Mouse (Mus musculus) gastrocnemius, postnatal 36 days (tissue): ENCODE results near the gene Arhgap24. TPM values are rescaled to one million over a fixed set of nuclear protein-coding genes. Genes with fewer than 3 reads are reported as not detected.

Experiments used
- DNase-seq, 2 experiments: peaks; one replicate each; pipeline ENCODE4 v3.0.0; 2022
- intact Hi-C: fragments of 180-260 bp; cut with DNase I; formaldehyde crosslinking; loops from one replicate; pipeline ENCODE4 v1.15.1; 2025
- long read RNA-seq, 2 experiments: library from polyadenylated mRNA; stranded (forward); transcript quantifications; one replicate each; pipeline ENCODE4 v2.0.0; 2021
- total RNA-seq, 2 experiments: library from RNA; stranded (reverse); gene quantifications; 2 replicates each; pipeline ENCODE4 v1.2.3; 2021

The Arhgap24 gene
- total RNA-seq: 10 to 100 TPM; 17.6 to 18.5 TPM
- long read RNA-seq, experiment 1, transcript Arhgap24-204 (8 exons, 2,783 nt): major isoform, 7 of 11 reads
- long read RNA-seq, experiment 1, partial matches to known transcripts: 3 of 11 reads
- long read RNA-seq, experiment 1, other reads (novel, unspliced or antisense): 0 of 11 reads
- long read RNA-seq, experiment 2, transcript Arhgap24-204 (8 exons, 2,783 nt): major isoform, 15 of 19 reads
- long read RNA-seq, experiment 2, partial matches to known transcripts: 1 of 19 reads
- long read RNA-seq, experiment 2, other reads (novel, unspliced or antisense): 3 of 19 reads

DNA sequence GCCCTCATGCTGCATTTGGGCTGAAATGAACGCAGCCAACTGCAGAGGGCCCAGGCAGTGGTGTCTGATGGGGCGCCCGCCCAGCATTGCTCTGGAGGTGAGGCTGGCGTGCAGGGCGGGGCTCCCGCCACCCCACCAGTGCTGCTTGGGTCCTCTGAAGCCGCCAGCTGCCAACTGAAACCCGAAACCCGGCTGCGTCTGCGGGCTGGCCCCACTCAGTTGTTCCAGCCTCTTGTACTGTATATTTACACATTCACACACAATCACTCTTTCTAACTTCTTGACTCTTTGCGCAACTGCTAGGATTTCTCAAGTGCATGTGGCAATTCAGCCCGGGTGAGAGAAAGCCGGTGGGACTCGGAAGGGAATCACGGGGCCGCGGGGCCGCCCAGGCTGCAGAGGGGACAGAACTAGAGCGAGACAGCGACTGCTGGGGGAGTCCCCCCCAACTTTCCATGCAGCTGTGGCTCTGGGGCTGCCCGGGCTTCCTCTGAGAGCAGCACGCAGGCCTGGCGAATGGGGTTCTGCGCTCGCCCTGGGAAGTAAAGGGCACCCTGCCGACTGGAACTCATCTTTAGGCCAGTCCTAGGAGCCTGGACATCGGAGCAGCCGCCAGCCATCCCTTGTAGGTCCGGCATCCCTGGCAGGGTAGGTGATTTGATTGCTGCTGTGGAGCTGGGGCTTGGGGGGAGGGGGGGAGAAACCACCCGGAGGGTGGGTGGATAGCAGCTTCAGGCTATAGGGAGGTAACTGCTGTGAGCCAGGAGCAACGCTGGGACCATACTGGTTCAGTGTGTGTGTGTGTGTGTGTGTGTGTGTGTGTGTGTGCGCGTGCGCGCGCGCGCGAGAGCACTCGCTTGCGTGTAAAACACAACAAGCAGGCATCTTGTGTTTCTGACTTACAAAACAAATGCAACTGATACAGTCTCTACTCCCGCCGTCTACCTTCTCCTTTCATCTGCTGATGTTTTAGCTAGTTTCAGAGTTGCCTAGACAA is at the start of gene Arhgap24:
Gene Arhgap24, plus strand, starts transcription at position 177 of the 997 bp plus-strand sequence.
- intact Hi-C loops: no loop called here
- DNase-seq: peak; percentile 43 to 55

DNA sequence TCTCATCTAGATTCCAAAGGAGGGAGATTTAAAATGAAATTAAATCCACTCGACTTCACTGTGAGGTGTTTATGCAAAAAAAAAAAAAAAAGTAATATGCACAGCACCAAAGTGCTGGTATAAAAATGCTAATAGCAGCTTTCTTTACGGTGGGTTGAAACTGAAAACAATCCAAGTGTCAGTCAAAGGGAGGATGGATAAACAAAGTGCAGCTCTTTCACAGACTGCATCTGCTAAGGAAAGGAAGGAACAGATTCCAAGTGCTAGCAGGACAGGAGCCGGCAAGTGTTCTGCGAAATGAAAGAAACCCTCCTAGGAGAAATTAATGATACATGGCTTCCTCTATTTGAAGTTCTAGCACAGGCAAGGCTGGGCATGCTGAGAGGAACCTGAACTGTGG is 47.0 kb upstream of the Arhgap24 start:
- no peak for DNase-seq
- intact Hi-C loops: no loop called here

DNA sequence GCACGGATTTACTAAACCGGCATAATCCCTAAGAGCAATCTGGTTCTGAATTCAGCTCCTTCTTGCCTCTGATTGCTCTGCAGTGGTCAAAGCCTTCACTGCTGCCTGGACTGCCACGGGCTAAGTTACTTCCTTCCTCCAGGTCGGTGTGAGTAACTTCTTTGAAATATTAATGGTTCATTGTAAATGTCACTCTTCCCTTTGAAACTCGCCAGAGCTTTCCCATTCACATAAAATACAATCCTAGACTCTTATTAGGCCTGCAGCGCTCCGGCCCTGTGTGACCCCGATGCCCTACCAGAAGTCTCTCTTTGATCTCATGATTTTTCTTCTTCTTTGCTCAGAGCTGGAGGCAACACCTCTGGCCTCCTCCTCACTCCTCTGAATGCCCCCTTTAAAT is 44.6 kb upstream of the Arhgap24 start:
- intact Hi-C loops: no loop called here
- no peak for DNase-seq

DNA sequence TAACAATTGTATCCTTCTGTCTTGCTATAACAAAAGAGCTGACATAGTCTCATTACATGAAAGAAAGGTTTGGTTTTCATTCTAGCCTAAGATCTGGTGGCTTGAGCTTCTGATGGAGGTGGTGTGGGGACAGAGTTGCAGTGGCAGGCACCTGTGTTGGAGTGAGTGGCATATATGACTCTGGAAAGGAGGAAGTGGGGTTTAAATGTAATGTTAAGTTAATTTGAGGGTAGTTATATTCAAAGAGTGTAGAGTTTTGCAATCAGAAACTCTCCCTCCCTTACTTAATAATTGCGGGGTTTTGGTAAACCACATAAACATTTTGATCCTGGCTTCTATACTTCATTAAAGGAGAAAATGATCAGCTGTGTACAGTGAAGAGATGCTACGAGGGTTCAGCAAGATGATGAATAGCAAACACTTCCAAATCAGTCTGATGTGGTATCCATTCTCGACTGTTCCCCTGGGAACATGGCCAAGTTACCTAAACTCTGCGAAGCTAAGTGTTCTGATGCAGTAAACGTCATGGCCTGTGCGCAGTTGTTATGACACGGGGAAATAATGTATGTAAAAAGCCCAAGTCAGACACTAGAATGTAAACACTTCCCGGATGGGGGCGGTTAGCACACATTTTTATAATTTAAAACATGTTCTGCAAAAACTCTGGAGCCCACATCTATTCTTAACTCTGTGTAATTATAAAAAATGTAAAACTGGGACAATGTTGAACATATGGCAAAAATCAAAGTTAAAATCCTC is 41.9 kb upstream of the Arhgap24 start:
- intact Hi-C loops: no loop called here
- DNase-seq: no peak

DNA sequence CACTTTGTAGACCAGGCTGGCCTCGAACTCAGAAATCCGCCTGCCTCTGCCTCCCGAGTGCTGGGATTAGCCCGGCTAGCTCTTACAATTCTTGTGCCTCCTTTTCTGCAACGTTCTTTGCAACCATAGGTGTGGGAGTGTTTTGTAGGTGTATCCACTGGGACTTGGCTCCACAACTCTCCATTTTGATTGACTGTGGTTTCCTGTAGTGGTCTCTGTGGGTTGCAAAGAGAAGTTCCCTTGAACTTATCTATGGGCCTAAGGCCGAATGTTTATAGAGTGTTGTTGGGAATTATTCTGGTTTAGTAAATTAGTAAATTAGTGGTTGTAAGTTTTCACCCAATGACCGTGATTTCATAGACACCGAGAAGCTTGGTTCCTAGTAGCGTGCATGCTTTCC is 33.8 kb upstream of the Arhgap24 start:
- no peak for DNase-seq
- intact Hi-C loops: no loop called here

DNA sequence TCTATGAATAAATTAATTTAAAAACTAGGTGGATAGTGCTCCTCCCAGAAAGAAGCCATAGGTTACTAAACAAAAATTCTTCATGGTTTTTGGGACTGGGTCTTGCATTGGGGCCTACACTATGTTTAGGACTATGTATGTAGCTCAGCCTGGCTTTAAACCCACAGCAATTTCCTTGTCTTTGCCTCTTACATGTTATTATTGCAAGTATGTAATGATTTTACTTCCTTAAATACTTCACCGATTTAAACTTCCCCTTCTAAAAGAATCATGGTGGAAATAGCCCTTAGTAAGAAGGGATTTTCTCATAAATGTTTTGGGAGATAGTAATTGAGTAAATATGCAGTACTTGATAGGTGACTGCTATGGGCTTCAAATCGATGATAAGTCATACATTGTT is 30.3 kb upstream of the Arhgap24 start:
- intact Hi-C loops: no loop called here
- DNase-seq: no peak

DNA sequence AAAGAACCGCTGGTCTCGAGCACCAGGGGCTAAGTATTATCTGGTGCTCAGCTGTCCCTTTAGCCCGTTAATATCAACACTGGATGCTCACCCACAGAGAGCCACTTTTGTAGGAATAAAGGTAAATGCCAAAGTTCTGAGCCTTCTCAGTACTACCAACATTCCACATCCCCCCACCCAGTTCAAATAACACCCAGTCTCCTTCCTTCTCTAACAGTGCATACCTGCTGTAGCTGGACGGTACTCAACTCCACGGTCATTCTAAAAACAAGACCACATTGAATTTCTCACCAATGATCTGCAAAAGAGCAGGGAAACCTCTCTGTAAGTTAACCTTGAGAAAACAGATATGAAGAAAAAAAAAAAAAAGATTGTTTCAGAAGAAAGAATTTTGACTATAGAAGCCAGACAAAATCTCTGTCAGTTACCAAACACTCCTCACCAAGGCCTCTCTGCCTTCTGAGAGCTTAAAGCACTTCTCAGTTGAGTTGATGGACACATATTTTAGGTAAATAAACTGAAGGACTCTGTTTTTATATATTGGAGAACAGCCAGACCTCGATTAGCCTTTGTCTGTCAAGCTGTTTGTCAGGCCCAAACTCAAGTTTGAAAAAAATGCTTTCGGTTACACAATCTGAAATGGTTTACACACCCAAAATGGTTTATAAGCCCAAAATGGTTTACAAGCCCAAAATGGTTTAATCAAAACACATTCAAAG is 29.0 kb upstream of the Arhgap24 start:
- intact Hi-C loops: no loop called here
- DNase-seq: no peak

DNA sequence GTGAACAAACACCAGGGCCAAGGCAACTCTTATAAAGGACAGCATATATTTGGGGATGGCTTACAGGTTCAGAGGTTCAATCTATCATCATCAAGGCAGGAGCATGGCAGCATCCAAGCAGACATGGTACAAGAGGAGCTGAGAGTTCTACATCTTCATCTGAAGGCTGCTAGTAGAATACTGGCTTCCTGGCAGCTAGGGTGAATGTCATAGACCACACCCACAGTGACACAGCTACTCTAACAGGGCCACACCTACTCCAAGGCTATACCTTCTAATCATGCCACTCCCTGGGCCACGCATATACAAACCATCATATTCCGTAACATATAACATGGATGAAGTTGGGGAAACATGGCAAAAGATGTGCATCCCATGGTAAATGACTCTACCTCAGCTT is 27.9 kb upstream of the Arhgap24 start:
- intact Hi-C loops: no loop called here
- DNase-seq: no peak

DNA sequence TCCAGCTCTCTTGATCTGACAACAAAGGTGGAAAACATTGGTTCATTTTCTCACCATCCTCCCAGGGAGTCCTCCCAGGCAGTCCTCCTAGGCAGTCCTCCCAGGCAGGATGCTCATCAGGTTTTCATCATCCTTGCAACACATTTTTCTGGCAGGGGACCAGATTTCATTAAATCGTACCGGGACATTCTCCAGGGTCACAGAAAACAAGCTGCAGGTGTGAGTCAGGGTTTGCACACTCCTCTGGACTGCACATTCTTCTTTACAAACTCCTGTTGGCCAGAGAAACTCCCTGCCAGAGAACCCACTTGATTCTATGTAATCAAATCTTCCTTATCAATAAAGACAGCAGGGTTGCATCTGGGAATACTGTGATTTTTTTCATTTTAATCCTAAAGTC is 25.9 kb upstream of the Arhgap24 start:
- intact Hi-C loops: no loop called here
- no peak for DNase-seq

DNA sequence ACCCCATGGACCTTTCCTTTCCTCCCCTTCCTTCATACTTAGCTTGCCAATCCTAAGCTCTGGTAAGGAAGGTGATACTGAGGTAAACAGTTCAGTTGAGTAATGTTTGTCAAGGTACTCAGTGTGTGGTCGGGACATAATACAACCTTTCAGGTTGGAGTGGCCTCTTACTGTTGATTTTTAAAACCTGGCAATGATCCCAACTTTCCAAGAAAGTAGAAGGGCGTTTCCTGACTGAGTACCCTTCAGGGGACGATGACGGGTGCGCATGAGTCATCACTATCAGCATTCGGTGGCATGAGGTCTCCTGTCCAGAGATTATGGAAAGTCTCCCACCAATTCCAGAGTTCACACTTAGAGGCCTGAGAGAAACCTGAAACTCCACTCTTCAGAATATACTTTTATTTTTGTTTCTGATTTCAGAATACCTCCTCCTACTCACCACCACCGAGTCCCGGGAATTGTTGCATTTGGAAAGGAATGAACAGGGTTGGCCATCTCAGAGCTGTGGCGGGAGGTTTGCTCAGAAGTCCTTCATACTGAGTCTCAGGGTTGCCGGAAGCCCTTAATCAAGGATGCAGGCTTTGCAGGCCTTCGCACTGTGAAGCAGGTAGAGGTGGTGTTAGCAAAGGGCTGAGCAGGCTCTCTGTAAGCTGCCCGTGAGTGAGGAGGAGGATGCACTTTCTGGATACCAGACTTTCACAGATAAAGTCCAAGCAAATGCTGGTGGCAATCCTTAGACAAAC is 20.6 kb upstream of the Arhgap24 start:
- intact Hi-C loops: no loop called here
- DNase-seq: no peak

DNA sequence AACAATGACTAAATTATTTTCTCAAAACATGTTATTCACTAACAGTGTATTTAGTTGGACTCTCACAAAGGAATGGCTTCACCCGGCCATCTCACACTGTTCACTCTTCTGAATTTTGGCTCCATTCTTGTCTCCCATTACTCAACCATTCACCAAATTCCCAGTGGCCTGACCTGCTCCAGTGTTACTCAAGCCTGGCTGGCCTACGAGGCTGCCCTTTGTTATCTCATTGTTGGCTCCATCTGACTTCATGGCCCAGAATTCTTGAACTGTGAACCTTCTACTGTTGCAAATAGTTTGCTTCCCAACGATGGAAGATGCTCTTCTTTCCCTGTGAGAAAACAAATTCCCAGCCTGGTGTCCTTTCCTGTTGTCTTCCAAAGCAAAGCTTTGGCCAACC is 18.2 kb upstream of the Arhgap24 start:
- DNase-seq: no peak
- intact Hi-C loops: no loop called here

DNA sequence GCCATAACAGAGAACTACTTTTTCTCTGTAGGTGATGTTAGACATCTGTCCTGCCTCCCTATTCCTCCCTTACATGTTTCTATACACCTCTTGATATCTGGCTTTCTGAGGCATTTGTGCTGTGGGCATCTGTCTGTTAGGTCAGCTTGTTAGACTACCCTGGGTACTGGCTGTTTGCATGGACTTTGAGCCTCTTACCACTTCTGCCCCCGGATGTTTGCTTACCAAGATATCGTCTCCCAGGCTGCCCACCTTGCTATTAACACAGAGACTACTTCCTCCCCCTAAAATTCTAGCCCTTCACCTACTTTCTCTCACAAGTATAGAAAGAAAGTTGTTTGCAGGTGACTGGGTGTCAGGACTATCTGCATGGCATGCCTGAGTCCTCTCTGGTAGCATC is 15.8 kb upstream of the Arhgap24 start:
- intact Hi-C loops: no loop called here

DNA sequence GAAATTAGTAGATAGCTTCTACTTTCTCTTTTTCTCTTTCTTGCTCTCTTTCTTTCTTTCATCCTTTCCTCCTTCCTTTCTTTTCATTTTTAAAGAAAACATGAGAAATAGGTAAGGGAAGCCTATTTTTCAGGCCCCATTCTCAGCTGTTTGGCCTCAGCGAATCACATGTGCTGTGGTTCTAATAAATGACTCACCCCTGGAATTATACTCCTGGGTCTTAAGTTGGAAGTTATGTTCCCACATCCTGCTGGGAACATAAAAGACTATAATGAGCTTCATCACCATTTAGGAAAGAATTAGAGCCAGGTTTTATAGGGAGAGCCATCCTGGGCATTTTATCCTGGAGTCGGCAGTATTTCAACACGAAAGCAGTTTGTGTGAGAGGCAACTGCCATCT is 12.9 kb upstream of the Arhgap24 start:
- intact Hi-C loops: no loop called here
- no peak for DNase-seq

More for the DNA sequence above, 15.8 kb upstream of the Arhgap24 start:
- DNase-seq: no peak

DNA sequence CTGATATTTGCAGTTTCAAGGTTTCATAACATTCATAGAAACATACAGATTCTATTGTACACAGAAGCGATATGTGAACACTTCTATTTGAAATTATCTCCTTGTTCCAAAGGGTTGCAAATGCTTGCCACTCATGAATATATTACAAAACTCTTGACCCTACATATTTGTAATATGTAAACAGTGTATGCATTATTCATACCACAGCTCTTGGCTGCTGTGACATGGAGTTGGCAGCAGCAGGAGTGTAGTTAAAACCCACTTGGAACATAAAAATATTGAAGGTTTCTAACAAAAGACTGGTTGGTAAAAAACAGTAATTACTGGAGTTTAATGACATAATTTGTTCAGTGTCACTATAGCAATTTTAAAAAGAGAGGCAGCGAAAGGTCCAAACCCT is 10.9 kb upstream of the Arhgap24 start:
- no peak for DNase-seq
- intact Hi-C loops: no loop called here

DNA sequence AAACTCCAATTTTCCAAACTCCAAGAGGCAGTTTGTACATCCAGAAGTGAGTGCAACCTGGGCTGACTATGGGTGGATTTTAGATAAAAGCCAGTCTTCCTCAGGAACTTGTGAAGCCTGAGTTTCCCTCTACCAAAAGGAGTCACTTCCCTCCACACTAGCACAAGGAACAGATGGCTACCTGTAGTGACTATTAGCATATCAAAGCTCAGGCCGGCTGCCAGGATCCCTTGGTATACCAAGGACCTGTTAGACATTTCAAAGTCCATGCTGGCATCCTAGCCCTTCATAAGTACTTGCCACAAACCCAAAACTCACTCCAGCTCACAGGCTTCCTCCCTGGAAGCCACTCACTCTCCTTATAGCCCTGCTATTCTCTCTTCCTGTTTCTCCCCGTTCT is 3.1 kb upstream of the Arhgap24 start:
- no peak for DNase-seq
- intact Hi-C loops: no loop called here

DNA sequence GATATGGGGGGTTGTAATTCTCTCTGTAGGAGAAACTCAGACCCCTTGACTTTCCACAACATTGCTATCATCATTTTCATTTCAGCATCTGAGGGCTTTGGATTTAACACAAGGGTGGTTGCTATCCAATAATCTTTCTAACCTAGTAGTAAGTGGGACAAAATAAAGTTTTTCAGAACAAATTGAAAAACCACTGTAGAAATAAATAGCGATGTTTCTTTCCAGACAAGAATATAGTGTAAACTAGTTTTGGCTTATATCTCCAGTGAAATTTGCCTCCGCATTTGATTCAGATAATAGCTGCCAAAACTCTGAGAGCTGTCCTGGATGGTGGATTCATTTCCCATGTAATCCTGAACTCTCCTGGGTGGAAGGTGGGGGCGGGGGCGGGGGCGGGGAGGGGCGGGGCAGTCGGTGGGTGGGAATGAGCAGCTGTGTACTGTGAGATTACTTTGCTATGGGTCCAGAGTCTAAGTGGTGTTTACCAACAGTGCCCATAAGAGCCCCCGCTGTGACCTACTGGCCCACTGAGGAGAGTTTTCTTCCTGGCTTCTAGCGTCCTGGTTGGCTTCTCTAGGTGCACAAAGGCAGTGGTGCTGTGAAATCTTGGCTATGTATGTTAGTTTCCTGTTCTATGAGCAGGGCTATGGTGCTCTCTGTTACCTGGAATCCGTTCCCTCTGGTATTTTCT is 2.2 kb downstream of the Arhgap24 start:
- intact Hi-C loops: no loop called here
- no peak for DNase-seq

DNA sequence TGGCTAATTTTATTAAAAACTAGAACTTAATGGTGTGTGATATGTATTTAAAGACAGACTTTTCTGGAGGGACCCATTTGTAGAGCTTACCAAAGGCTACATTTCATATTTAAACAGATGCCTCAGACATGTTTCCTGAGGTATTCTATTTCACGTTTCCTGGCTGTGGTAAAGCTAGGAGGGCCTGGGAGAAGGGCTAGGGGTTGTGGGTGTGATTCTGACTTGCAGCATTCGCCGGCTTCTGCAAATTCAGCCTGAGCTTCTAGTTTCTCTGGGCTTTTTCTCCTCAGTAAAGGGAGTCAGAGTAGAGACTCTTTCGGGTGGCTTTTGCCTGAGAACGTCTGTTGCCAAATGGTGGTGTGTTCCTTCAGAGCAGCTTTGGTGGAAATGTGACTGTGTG is 10.4 kb downstream of the Arhgap24 start:
- intact Hi-C loops: no loop called here
- DNase-seq: no peak

DNA sequence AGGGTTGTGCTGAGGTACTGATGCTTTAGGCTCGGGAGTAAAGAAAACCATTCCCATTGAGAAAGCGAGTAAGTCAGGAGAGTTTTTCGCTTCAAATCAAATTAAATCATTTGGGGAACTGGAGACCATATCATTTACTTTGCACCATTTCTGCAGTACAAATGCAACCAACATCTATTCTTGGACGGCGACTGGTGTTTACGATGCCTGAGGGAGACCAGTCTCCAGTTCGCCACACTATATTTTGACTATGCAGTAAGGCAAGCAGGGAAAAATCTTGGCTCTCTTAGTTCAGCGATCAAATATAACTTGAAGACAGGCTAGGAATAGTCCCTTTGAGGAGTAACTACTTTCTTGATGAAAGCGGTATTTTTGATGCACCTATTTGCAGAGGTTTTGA is 11.0 kb downstream of the Arhgap24 start:
- no peak for DNase-seq
- intact Hi-C loops: no loop called here

DNA sequence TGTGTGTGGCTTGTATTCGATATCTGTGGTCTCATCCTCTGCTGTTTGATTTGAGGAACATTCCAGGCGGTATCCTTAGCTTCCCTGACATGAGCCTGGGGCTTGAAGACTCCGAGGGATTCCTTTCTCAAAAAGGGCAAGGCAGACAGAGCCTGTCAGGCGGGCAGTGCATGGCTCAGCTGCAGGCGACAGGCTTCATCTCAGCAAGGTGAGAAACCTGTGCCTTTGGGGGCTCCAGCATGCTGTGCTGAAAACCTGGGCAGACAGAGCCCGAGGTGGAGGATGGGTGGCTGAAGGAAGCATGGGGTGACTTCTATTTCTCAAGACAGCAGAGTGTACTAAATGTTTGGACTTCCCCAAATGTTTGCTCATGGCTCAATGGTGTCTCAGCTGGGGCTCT is 13.6 kb downstream of the Arhgap24 start:
- DNase-seq: no peak
- intact Hi-C loops: no loop called here
